Mouse (Mus musculus) lung, postnatal 0 days (tissue): Measurements from ENCODE around the gene Ccdc194.

ENCODE experiments used
- CTCF ChIP-seq: IDR thresholded peaks from 2 replicates; pipeline ENCODE4 v1.5.1; 2016; ENCODE audit warnings: antibody characterized with exemption, mild to moderate bottlenecking
- EP300 ChIP-seq: IDR thresholded peaks from 2 replicates; pipeline ENCODE4 v1.6.1; 2016; ENCODE audit warnings: antibody characterized with exemption, mild to moderate bottlenecking, control low read depth

DNA sequence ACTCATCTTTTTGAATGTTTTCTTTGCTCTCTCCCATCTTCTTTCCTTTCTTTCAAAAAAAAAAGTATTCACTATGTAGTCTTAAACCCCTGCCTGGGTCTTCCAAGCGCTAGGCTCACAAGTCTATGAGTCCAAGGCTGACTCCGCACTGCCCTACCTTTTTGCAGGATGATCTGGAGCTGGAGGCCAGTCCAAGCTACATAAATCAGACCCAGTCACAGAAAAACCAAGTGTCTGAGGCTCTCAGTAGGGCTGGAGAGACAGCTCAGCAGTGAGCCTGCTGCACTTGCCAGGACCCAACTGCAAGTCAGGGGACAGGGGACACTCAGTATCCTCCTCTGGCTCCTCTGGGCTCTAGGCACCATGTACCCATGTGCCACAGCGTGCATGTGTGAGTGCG lies 21.2 kb downstream of the Ccdc194 start:
- no peak for TF ChIP-seq CTCF
- no peak for TF ChIP-seq EP300
